Mouse (Mus musculus) intestine, postnatal 0 days (tissue): Measurements from ENCODE around the gene Cfap61. TPM values are rescaled to one million over a fixed set of nuclear protein-coding genes. Genes with fewer than 3 reads are reported as not detected.

ENCODE experiments used
- ATAC-seq: fragments of 200-750 bp; cut with Nextera tagmentation; 2 replicates; pipeline ENCODE4 v1.8.0; 2017; ENCODE audit warnings: mild to moderate bottlenecking, moderate TSS enrichment, moderate library complexity
- H3K27ac ChIP-seq: fragments of 300-500 bp; sonication (generic); 2 replicates; pipeline ENCODE4 v1.5.1; 2014; ENCODE audit warnings: mild to moderate bottlenecking, low read depth, low read length, moderate library complexity
- H3K27me3 ChIP-seq: fragments of 300-500 bp; sonication (generic); replicated peaks from 2 replicates; pipeline ENCODE4 v1.6.1; 2014; ENCODE audit warnings: low read length, mixed read lengths; ENCODE audit not compliant: control insufficient read depth, insufficient read depth
- H3K36me3 ChIP-seq: fragments of 300-500 bp; sonication (generic); 2 replicates; pipeline ENCODE4 v1.6.1; 2014; ENCODE audit warnings: mild to moderate bottlenecking, moderate library complexity; ENCODE audit not compliant: control insufficient read depth, insufficient read depth
- H3K4me1 ChIP-seq: fragments of 300-500 bp; sonication (generic); replicated peaks from 2 replicates; pipeline ENCODE4 v1.6.1; 2014; ENCODE audit warnings: antibody characterized with exemption, low read length, mixed read lengths; ENCODE audit not compliant: control insufficient read depth, insufficient read depth
- H3K4me2 ChIP-seq: fragments of 300-500 bp; sonication (generic); replicated peaks from 2 replicates; pipeline ENCODE4 v1.6.1; 2014; ENCODE audit warnings: low read depth, mild to moderate bottlenecking, moderate library complexity
- H3K4me3 ChIP-seq: fragments of 300-500 bp; sonication (generic); 2 replicates; pipeline ENCODE4 v1.5.1; 2014; ENCODE audit warnings: low read depth, low read length
- H3K9ac ChIP-seq: fragments of 300-500 bp; sonication (generic); 2 replicates; pipeline ENCODE4 v1.6.1; 2014; ENCODE audit warnings: mild to moderate bottlenecking, low read depth, low read length
- H3K9me3 ChIP-seq: fragments of 300-500 bp; sonication (generic); 2 replicates; pipeline ENCODE4 v1.6.1; 2016; ENCODE audit warnings: mixed run types; ENCODE audit not compliant: control insufficient read depth
- CTCF ChIP-seq: sonication (generic); IDR thresholded peaks from 2 replicates; pipeline ENCODE4 v1.5.1; 2016; ENCODE audit warnings: low read depth, mild to moderate bottlenecking, control low read depth, antibody characterized with exemption, moderate library complexity
- WGBS: fragments of 180-500 bp; shearing (Covaris S2); extraction: QIAGEN DNeasy Blood & Tissue Kit; methylation state at CpG from one replicate; pipeline ENCODE4 v1.1.7; 2014; 5-methylcytosine and 5-hydroxymethylcytosine counted together
- polyA plus RNA-seq: library from polyadenylated mRNA; unstranded; fragments of >200 nt; fragmentation: Nextera tagmentation; extraction: Ambion mirVana; gene quantifications from 2 replicates; pipeline ENCODE4 v1.2.1, GENCODE M21; 2015

Cfap61 gene
- polyA plus RNA-seq, 1 experiment from 2014 or later, result 0.08 TPM

DNA sequence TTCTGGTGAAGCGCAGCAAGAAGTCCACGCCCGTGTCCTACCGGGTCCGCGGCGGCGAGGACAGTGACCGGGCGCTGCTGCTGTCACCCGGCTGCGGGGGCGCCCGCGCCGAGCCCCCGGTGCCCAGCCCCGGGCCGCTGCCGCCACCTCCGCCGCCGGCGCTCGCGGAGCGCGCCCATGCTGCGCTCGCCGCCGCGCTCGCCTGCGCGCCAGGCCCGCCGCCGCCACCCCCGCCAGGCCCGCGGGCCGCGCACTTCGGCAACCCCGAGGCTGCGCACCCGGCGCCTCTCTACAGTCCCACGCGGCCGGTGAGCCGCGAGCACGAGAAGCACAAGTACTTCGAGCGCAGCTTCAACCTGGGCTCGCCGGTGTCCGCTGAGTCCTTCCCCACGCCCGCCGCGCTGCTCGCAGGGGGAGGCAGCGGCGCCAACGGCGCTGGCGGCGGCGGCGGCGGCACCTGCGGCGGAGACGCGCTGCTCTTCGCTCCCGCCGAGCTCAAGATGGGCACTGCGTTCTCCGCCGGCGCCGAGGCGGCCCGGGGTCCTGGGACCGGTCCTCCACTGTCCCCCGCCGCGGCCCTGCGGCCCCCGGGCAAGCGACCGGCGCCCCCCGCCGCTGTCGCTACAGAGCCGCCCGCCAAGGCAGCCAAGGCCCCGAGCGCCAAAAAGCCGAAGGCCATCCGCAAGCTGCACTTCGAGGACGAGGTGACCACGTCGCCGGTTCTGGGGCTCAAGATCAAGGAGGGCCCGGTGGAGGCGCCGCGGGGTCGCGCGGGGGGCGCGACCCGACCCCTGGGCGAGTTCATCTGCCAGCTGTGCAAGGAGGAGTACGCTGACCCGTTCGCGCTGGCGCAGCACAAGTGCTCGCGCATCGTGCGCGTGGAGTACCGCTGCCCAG, 287.9 kb downstream of the Cfap61 start:
- WGBS, result 0% methylated on average over 59 of the region's 133 CpGs
- Histone ChIP-seq H3K4me3 (peak overlapping the region; percentile 51), H3K27me3 (peaks cover 94% of the 10 kb centered on the region), H3K4me1 (peaks cover 9% of the 10 kb centered on the region), H3K9me3 (no peaks in the 10 kb centered on the region), H3K4me2 (peak overlapping the region; percentile 86), H3K36me3 (no peaks in the 10 kb centered on the region), H3K9ac (no peak overlapping the region; the same call in 1 of the 2 replicates), H3K27ac (no peak overlapping the region)
- TF ChIP-seq CTCF, result no peak
- peak; percentile 3; the same call in 1 of the 2 replicates for ATAC-seq

DNA sequence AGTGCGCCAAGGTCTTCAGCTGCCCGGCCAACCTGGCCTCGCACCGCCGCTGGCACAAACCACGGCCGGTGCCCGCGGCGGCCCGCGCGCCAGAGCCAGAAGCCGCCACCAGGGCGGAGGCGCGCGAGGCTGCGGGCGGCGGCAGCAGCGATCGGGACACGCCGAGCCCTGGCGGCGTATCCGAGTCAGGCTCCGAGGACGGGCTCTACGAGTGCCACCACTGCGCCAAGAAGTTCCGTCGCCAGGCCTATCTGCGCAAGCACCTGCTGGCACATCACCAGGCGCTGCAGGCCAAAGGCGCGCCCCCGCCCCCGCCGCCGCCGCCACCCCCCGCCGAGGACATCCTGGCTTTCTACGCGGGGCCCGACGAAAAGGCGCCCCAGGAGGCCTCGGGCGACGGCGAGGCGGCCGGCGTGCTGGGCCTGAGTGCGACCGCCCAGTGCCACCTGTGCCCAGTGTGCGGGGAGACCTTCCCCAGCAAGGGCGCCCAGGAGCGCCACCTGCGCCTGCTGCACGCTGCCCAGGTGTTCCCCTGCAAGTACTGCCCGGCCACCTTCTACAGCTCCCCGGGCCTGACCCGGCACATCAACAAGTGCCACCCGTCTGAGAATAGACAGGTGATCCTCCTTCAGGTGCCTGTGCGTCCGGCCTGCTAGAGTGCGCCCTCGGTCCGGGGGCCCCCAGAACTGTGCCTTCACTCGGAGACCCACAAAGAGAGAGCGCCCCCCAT, 288.8 kb downstream of the Cfap61 start:
- Histone ChIP-seq H3K4me3 (peak overlapping the region; percentile 51), H3K4me1 (peaks cover 9% of the 10 kb centered on the region), H3K4me2 (peak overlapping the region; percentile 86), H3K9ac (no peak overlapping the region), H3K36me3 (no peaks in the 10 kb centered on the region), H3K9me3 (no peaks in the 10 kb centered on the region), H3K27me3 (peaks cover 92% of the 10 kb centered on the region), H3K27ac (no peak overlapping the region)
- TF ChIP-seq CTCF, result no peak; the same call in 1 of the 2 replicates
- ATAC-seq, result peak; percentile 18; the same call in 1 of the 2 replicates
- 1% methylated on average over 71 of the region's 75 CpGs for WGBS

DNA sequence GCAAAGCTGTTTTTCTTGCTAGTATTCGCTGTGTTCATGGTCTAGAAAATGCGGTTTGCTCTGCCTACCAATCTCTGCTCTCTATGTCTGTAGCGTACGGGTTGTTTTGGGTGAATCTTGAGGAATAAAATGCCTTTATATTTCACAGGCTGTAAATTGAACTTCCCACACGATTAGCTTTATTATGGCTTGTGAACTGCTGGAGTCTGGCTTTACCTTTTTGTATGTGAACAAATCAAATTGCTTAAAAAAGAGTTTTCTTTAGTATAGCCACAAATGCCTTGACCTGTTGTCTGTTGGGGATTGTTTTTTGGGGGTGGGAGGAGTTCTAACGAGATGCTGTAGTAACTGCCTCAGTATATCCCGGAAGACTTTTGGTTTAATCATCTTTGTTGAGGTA, 289.6 kb downstream of the Cfap61 start:
- ATAC-seq, result no peak
- TF ChIP-seq CTCF, result no peak
- no peak overlapping the region for H3K4me3 ChIP-seq
- 13% methylated on average over 7 of the region's 7 CpGs for WGBS
- H3K9ac ChIP-seq, result no peak overlapping the region
- no peaks in the 10 kb centered on the region for H3K9me3 ChIP-seq
- no peaks in the 10 kb centered on the region for H3K36me3 ChIP-seq
- peaks cover 9% of the 10 kb centered on the region for H3K4me1 ChIP-seq
- no peak overlapping the region for H3K4me2 ChIP-seq
- no peak overlapping the region for H3K27ac ChIP-seq
- H3K27me3 ChIP-seq, result peaks cover 89% of the 10 kb centered on the region

DNA sequence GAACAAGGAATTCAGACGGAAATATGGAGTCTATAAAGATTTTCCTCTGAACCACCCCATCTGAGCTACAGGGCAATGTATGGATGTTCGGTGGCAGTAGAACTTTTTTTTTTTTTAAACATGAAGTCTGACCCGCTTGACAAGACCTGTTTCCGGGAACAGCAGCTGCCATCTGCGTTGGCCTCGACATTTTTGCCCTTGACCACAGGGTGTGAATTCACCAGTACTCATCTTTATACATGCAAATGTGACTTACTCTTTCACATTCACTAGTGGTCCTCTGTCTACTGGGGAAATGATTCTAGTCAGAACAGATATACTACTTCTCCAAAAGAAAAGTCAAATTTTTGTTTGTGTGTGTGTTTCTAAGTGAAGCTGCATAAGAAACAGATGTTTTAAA, 291.2 kb downstream of the Cfap61 start:
- ATAC-seq, result no peak
- H3K4me3 ChIP-seq, result no peak overlapping the region
- no peak overlapping the region for H3K9ac ChIP-seq
- H3K36me3 ChIP-seq, result no peaks in the 10 kb centered on the region
- H3K4me2 ChIP-seq, result no peak overlapping the region
- H3K27me3 ChIP-seq, result peaks cover 74% of the 10 kb centered on the region
- TF ChIP-seq CTCF, result no peak
- no peak overlapping the region for H3K27ac ChIP-seq
- peaks cover 9% of the 10 kb centered on the region for H3K4me1 ChIP-seq
- H3K9me3 ChIP-seq, result no peaks in the 10 kb centered on the region
- 22% methylated on average over 6 of the region's 6 CpGs for WGBS

DNA sequence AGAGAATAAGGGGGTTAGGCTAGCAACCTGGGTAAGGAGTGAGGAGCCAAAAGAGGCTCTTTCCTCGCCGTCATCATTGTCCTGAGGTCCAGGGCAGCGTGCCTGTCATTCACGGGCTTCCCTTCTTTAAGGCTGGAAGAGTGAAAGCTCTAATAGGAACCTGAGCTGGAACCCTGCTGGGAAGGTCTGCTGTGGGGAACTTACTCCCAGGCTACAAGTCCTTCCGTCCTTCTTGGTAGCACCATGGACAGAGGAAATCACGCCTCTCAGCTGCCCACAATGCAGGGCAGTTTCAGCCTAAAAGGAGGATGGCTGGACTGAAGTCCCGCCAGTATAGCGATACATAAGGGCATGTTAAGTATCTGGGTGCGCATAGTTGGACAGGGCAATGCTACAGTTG, 291.9 kb downstream of the Cfap61 start:
- Histone ChIP-seq H3K27me3 (peaks cover 67% of the 10 kb centered on the region), H3K27ac (no peak overlapping the region), H3K9ac (no peak overlapping the region), H3K9me3 (no peaks in the 10 kb centered on the region), H3K36me3 (no peaks in the 10 kb centered on the region), H3K4me3 (no peak overlapping the region), H3K4me1 (0 out of 2 replicates have a peak, but pooled peaks cover 2% of the 10 kb centered on the region), H3K4me2 (no peak overlapping the region)
- WGBS, result 6% methylated on average over 9 of the region's 9 CpGs
- ATAC-seq, result no peak
- no peak for TF ChIP-seq CTCF

DNA sequence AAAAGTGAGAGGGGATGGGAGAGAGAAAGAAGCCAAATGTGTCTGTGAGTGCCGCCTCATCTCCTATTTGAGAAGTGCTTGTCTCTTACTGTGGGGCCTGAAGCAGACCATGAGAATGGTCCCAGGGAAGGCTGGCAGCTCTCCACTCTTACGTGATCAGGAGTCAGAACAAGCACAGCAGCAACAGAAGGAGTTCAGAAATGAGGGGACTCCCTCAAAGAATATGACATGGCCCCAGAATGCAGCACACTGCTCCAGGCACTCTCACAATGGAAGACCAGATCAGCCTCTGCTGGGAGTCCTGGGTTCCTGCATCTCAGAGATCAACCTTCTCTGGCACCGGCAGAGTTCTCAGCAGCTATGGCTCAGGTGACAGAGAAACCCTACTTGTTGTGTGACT, 293.1 kb downstream of the Cfap61 start:
- Histone ChIP-seq H3K4me3 (no peak overlapping the region), H3K27me3 (peaks cover 57% of the 10 kb centered on the region), H3K9me3 (no peaks in the 10 kb centered on the region), H3K4me1 (no peaks in the 10 kb centered on the region), H3K27ac (no peak overlapping the region), H3K36me3 (no peaks in the 10 kb centered on the region), H3K4me2 (no peak overlapping the region), H3K9ac (no peak overlapping the region)
- peak; percentile 6; the same call in 1 of the 2 replicates for TF ChIP-seq CTCF
- ATAC-seq, result no peak
- 59% methylated on average over 3 of the region's 3 CpGs for WGBS
